Mouse (Mus musculus): ENCODE data around the gene Fam189b. TPM values are rescaled to one million over a fixed set of nuclear protein-coding genes. Genes with fewer than 3 reads are reported as not detected.
A peak's percentile ranks its signal among the peaks of the same experiment; 100 is the strongest.
"Not testable (repeated sequence)": the region's sequence is repeated elsewhere in the genome, so short reads cannot be mapped to it uniquely, and the experiment has no call there.

The Fam189b gene
- total and polyA plus RNA-seq, 2 experiments from 2014 or later: 8.9 to 31.8 TPM

DNA sequence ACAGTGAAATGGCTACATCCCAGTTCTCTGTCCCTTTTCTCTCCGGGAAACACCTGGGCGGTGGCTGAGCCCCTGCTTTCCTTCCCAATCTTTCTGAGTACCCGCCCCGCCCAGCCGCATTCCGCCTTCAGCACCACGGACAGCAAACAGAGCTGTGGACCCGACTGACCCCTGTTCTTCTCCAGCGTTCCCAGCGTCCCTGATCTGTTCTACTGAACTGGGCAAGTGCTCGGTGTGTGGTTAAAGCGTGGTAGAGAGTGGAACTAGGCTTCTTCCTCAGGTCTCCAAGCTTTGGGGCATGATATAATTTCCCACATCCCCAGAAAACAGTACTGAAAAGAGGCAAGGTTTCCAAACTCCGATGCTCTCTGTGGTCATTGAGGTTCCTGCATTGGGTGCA lies 23.7 kb upstream of the Fam189b start:
- Histone ChIP-seq H3K27me3 (ENCODE audit: insufficient read depth, low read length) (no peaks in the 10 kb centered on the region), H3K27ac (ENCODE audit: low read depth, low read length) (peak overlapping the region; percentile 41; the same call in 1 of the 2 replicates), H3K4me3 (ENCODE audit: low read depth, low read length) (peak overlapping the region; percentile 76), H3K4me2 (ENCODE audit: low read depth) (peak overlapping the region; percentile 89), H3K9me3 (ENCODE audit: low read length) (no peaks in the 10 kb centered on the region), H3K9ac (peak overlapping the region; percentile 69), H3K36me3 (ENCODE audit: insufficient read depth) (no peaks in the 10 kb centered on the region), H3K4me1 (ENCODE audit: insufficient read depth) (0 out of 2 replicates have a peak, but pooled peaks cover 8% of the 10 kb centered on the region)
- no peak for TF ChIP-seq CTCF (IDR thresholded peaks at IDR 0.05; ENCODE audit: low read depth)
- peak; percentile 7; the same call in 1 of the 2 replicates for ATAC-seq
- 3% methylated on average over 13 of the region's 13 CpGs for WGBS
- DNase-seq: no peak

- Histone ChIP-seq H3K4me3 (ENCODE audit: low read depth, low read length) (peak within 1 kb of the TSS; percentile 76), H3K36me3 (ENCODE audit: insufficient read depth) (no peaks in the 10 kb centered on the region), H3K9me3 (ENCODE audit: low read length) (no peaks in the 10 kb centered on the region), H3K4me2 (ENCODE audit: low read depth) (peak within 1 kb of the TSS; percentile 89), H3K9ac (peak within 1 kb of the TSS; percentile 69), H3K27ac (ENCODE audit: low read depth, low read length) (peak within 1 kb of the TSS; percentile 41; the same call in 1 of the 2 replicates), H3K4me1 (ENCODE audit: insufficient read depth) (0 out of 2 replicates have a peak, but pooled peaks cover 8% of the 10 kb centered on the region), H3K27me3 (ENCODE audit: insufficient read depth, low read length) (no peaks in the 10 kb centered on the region)
- TF ChIP-seq CTCF (IDR thresholded peaks at IDR 0.05; ENCODE audit: low read depth): peak; percentile 85
- ATAC-seq (peak; percentile 84), DNase-seq (peak; percentile 86)
- WGBS: 2% methylated on average over 65 of the region's 66 CpGs
Measured at GRCm38 (mm10) chr3:89159616-89160344, 23.2 kb upstream of the Fam189b start, which contains the start of gene Hcn3. TSS of gene Hcn3 (minus strand) at chr3:89160196.

DNA sequence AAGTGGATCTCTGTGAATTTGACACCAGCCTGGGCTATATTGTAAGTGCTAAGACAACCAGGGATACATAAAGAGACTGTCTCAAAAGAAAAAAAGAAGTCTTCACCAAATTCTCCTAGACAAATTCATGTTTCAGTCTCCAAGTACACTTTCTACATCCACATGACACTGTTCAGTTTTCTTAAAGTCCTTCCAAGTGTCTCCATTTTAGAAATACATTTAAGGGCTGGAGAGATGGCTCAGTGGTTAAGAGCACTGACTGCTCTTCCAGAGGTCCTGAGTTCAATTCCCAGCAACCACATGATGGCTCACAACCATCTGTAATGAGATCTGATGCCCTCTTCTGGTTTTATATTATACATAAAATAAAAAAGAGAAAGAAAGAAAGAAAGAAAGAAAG lies 21.7 kb upstream of the Fam189b start:
- H3K4me1 ChIP-seq (ENCODE audit: insufficient read depth): peaks cover 14% of the 10 kb centered on the region
- not testable (repeated sequence) for H3K4me2 ChIP-seq (ENCODE audit: low read depth); H3K27me3 ChIP-seq (ENCODE audit: insufficient read depth, low read length); H3K9ac ChIP-seq; H3K27ac ChIP-seq (ENCODE audit: low read depth, low read length); H3K4me3 ChIP-seq (ENCODE audit: low read depth, low read length); DNase-seq; H3K36me3 ChIP-seq (ENCODE audit: insufficient read depth); H3K9me3 ChIP-seq (ENCODE audit: low read length); ATAC-seq

- no peak for TF ChIP-seq CTCF (IDR thresholded peaks at IDR 0.05; ENCODE audit: low read depth)
- Histone ChIP-seq H3K36me3 (ENCODE audit: insufficient read depth) (peaks cover 2% of the 10 kb centered on the region; the same call in 1 of the 2 replicates), H3K4me1 (ENCODE audit: insufficient read depth) (peaks cover 14% of the 10 kb centered on the region), H3K9ac (no peak overlapping the region), H3K27me3 (ENCODE audit: insufficient read depth, low read length) (no peaks in the 10 kb centered on the region), H3K27ac (ENCODE audit: low read depth, low read length) (no peak overlapping the region), H3K4me2 (ENCODE audit: low read depth) (no peak overlapping the region), H3K9me3 (ENCODE audit: low read length) (no peaks in the 10 kb centered on the region), H3K4me3 (ENCODE audit: low read depth, low read length) (no peak overlapping the region)
- DNase-seq (no peak), ATAC-seq (no peak)
- WGBS: 84% methylated on average over 4 of the region's 4 CpGs
Measured at GRCm38 (mm10) chr3:89161786-89162185, 21.2 kb upstream of the Fam189b start.

DNA sequence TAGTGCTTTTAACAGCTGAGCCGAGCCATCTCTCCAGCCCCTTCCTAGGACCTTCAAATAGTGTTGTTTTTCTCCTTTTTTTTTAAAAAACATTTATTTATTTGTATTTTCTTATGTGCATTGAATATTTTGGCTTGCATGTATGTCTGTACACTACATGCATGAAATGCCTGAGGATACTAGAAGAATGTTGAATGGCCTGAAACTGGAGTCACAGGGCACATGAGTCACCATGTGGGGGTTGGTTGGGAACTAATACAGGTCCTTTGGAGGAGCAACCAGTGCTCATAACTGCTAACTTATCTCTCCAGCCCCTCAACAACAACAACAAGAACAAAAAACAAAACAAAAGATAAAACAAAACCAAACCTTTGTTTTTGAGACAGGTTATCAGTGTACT lies 19.8 kb upstream of the Fam189b start:
- H3K27me3 ChIP-seq (ENCODE audit: insufficient read depth, low read length): no peaks in the 10 kb centered on the region
- no peak for TF ChIP-seq CTCF (IDR thresholded peaks at IDR 0.05; ENCODE audit: low read depth)
- H3K36me3 ChIP-seq (ENCODE audit: insufficient read depth): peaks cover 13% of the 10 kb centered on the region; the same call in 1 of the 2 replicates
- no peak overlapping the region for H3K27ac ChIP-seq (ENCODE audit: low read depth, low read length)
- peaks cover 12% of the 10 kb centered on the region for H3K4me1 ChIP-seq (ENCODE audit: insufficient read depth)
- H3K9me3 ChIP-seq (ENCODE audit: low read length): no peaks in the 10 kb centered on the region
- no peak overlapping the region for H3K4me3 ChIP-seq (ENCODE audit: low read depth, low read length)
- no peak for DNase-seq
- H3K9ac ChIP-seq: no peak overlapping the region
- ATAC-seq: no peak
- no peak overlapping the region for H3K4me2 ChIP-seq (ENCODE audit: low read depth)
- WGBS: 76% methylated on average over 1 of the region's 1 CpGs

- peak overlapping the region; percentile 86 for H3K4me3 ChIP-seq (ENCODE audit: low read depth, low read length)
- peaks cover 8% of the 10 kb centered on the region for H3K4me1 ChIP-seq (ENCODE audit: insufficient read depth)
- WGBS: 72% methylated on average over 5 of the region's 5 CpGs
- H3K27ac ChIP-seq (ENCODE audit: low read depth, low read length): 0 out of 2 replicates have a peak overlapping the region, but pooled peaks have one; percentile 88
- H3K9ac ChIP-seq: no peak overlapping the region
- no peak for DNase-seq
- no peak for ATAC-seq
- H3K27me3 ChIP-seq (ENCODE audit: insufficient read depth, low read length): no peaks in the 10 kb centered on the region
- no peaks in the 10 kb centered on the region for H3K9me3 ChIP-seq (ENCODE audit: low read length)
- H3K36me3 ChIP-seq (ENCODE audit: insufficient read depth): peaks cover 19% of the 10 kb centered on the region
- H3K4me2 ChIP-seq (ENCODE audit: low read depth): peak overlapping the region; percentile 66; the same call in 1 of the 2 replicates
- TF ChIP-seq CTCF (IDR thresholded peaks at IDR 0.05; ENCODE audit: low read depth): no peak
Measured at GRCm38 (mm10) chr3:89163643-89164245, 19.2 kb upstream of the Fam189b start.

Data from forebrain, postnatal 0 days (tissue).